Mouse (Mus musculus): ENCODE results near the gene Efl1.

DNA sequence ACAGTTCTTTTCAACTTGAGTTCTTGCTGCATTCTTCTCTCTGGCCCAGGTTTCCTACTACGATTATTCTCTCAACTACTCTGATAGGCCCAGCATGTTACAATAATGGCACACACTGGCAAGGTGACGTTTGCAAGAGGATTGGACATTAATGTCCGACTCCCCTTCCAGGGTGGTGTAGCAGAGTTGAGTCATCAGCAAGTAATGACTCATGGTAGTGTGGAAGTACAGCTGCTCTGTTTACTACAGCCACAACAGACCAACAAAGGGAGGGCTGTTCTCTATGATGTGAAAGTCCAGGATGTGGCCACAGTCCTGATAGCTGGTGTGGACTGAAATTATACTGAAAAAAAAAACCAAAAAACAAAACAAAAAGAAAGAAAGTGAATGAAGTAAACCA lies 16.2 kb downstream of the Efl1 start:
- TF ChIP-seq CTCF (conservative IDR thresholded peaks at IDR 0.05 in 1 of 2, IDR thresholded peaks at IDR 0.05 in 1 of 2; ENCODE audit: low read depth in 2 of 2, low read length in 2 of 2): no peak
- no peak for TF ChIP-seq MEF2A (IDR thresholded peaks at IDR 0.05; ENCODE audit: borderline replicate concordance, low read depth, low read length)
